Mouse (Mus musculus) B cell, adult 67 days (primary cell): ENCODE measurements around the gene Mfn2. TPM values are rescaled to one million over a fixed set of nuclear protein-coding genes. Genes with fewer than 3 reads are reported as not detected.

ENCODE experiments used
- total RNA-seq, 2 experiments: library from RNA; stranded (reverse); gene quantifications; 4 replicates each; pipeline ENCODE4 v1.2.4; 2023

Mfn2 gene
- total RNA-seq, result 10 to 100 TPM; 46.3 to 53.6 TPM

GRCm38 (mm10) chr4:147904313-147905089 lies at the start of gene Mfn2:
TSS of gene Mfn2 (minus strand) at chr4:147904704.

GRCm38 (mm10) chr4:147940576-147941044 lies 36.1 kb upstream of the Mfn2 start, which contains the start of gene 2510039O18Rik:
TSS of gene 2510039O18Rik (plus strand) at chr4:147940895.

DNA sequence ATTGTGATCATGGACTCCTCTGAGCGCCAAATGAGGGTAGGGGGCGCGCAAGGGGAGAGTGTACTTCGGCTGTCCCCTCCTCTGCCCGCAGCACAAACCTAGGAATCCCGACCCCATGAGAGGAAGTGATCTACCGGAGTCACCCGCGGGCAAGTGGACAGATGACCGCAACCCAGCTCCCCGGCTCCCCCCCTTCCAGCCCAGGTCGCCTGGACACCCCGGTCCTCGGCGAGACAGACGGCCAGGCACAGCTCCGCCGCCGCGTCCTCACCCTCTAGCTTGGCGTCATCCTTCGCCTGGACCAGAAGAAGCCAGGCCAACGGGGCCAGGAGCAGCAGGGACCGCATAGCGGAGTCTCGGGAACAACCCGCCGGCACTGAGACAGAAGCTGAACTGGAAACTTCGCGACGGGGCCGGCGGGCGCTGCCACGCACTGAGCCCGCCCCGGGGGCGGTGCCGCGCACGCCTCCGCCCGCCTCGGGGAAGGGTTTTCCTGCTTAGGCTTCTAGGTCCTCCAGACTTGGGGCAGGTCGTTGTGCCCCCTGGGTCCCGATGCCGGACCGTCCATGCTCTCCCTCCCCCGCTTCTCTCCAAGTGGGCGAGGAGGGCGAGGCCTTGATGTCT lies 31.9 kb upstream of the Mfn2 start, which contains the start of gene Plod1:
Plod1 (minus strand) TSS at position 437 of the 624 bp plus-strand sequence.

DNA sequence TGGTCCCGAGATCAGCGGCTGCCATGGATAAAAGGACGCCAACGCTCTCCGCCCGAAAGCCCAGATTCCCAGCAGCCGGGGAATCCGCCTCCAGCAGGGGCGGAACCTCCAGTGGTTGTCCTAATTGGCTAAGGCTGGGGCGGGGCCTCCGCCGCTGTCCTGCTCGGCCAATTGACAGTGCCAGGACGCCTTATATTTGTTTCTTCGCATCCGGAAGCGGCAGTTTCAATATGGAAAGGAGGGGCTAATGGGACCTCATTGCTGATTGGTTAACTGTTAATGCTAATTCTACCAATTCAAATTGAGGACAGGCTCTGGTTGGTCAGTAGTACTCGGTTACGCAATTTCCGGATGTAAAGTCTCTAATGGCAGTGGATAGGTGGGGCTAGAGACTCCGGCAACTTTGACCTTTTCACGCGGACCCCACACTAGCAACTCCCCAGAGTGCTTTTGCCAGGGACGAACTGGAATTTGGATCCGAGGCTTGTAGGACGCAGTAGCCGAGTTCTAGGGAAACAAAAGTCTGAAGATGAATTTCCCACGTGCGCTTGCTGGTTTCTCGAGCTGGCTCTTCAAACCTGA lies 36.0 kb downstream of the Mfn2 start, which contains the start of the genes Miip and Fv1:
Miip (minus strand) TSS at position 367 of the 582 bp plus-strand sequence.
Fv1 (plus strand) TSS at position 530 of the 582 bp plus-strand sequence.

GRCm38 (mm10) chr4:147847614-147848583 lies 56.6 kb downstream of the Mfn2 start, which contains the start of gene Zfp933:
TSS of gene Zfp933 (minus strand) at chr4:147848366.

Other genes with a start within 250 kb of the Mfn2 start
- 1 to 10 TPM in 1 of 2 experiments, under 1 TPM in 1; 0.92 to 1.3 TPM for gene Zfp534, start 202.2 kb downstream of the Mfn2 start, total RNA-seq
- gene Zfp984, start 94.9 kb downstream of the Mfn2 start, total RNA-seq, result 10 to 100 TPM; 17.2 to 17.9 TPM
- 10 to 100 TPM; 14.4 to 23.7 TPM for gene Zfp933, start 56.3 kb downstream of the Mfn2 start, total RNA-seq
- gene Miip, start 35.9 kb downstream of the Mfn2 start, total RNA-seq, result 10 to 100 TPM; 46.2 to 52.4 TPM
- gene Fv1, start 35.7 kb downstream of the Mfn2 start, total RNA-seq, result 10 to 100 TPM in 1 of 2 experiments, 1 to 10 TPM in 1; 9.8 to 16.0 TPM
- 1 to 10 TPM; 6.5 to 6.7 TPM for gene Plod1, start 32.1 kb upstream of the Mfn2 start, total RNA-seq
- 10 to 100 TPM; 65.5 to 69.7 TPM for gene 2510039O18Rik, start 36.2 kb upstream of the Mfn2 start, total RNA-seq
- gene Nppb, start 81.1 kb upstream of the Mfn2 start, total RNA-seq, result not detected
- not detected for gene Nppa, start 96.0 kb upstream of the Mfn2 start, total RNA-seq
- 10 to 100 TPM; 38.3 to 38.7 TPM for gene Clcn6, start 134.1 kb upstream of the Mfn2 start, total RNA-seq
- gene Mthfr, start 134.4 kb upstream of the Mfn2 start, total RNA-seq, result 10 to 100 TPM; 15.1 to 18.0 TPM
- gene Agtrap, start 183.3 kb upstream of the Mfn2 start, total RNA-seq, result 10 to 100 TPM; 12.8 to 16.6 TPM
- 10 to 100 TPM; 29.2 to 31.7 TPM for gene Mad2l2, start 225.7 kb upstream of the Mfn2 start, total RNA-seq
- gene Draxin, start 226.0 kb upstream of the Mfn2 start, total RNA-seq, result not detected
- 10 to 100 TPM; 14.1 to 18.5 TPM for gene Fbxo6, start 247.4 kb upstream of the Mfn2 start, total RNA-seq